Mouse (Mus musculus) neutrophil, adult 65 days (primary cell): Measurements from ENCODE around the gene Cgas. TPM values are rescaled to one million over a fixed set of nuclear protein-coding genes. Genes with fewer than 3 reads are reported as not detected.

Source experiments
- total RNA-seq: library from RNA; stranded (reverse); gene quantifications from 2 replicates; pipeline ENCODE4 v1.2.4, GENCODE M21; 2023

The Cgas gene
- 8.3 and 10.0 TPM in 2 replicates for total RNA-seq

DNA sequence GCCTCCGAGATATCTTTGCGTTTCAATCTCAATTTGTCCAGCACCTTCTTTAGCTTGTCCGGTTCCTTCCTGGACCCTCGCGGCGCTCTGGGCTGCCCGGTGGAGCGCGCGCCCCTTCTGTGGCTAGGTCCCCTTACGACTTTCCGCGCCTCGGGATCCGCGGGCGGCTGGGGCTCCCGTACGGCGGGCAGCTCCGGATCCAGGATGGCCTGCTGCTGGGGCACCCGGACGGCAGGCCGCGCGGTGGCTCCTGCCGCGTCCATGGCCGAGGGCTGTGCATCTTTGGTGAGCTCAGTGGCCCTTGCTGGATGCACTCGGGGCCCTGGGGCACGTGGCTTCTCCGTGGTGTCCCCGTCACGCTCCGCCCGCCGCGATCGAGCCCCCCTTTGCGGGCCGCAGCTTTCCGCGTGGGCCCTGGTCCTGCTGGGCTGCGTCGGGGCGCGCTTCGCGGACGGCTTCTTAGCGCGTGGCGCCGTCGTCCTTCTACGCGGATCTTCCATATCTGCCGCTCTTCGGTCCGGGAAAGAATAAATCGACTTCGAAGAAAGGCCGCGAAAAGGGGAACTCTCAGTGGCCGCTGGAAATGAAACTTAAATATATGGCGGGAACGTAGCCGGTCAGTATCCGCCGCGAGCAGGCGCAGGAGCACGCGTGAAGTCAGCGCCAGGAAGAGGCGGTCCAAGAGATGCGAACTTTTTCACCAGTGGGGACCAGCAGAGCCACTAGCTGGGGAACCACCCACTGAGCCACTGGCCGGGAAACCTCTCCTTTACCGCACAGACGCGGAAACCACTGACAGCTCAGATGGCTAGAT is at the start of gene Cgas:
Cgas (minus strand) TSS at position 659 of the 814 bp plus-strand sequence.

DNA sequence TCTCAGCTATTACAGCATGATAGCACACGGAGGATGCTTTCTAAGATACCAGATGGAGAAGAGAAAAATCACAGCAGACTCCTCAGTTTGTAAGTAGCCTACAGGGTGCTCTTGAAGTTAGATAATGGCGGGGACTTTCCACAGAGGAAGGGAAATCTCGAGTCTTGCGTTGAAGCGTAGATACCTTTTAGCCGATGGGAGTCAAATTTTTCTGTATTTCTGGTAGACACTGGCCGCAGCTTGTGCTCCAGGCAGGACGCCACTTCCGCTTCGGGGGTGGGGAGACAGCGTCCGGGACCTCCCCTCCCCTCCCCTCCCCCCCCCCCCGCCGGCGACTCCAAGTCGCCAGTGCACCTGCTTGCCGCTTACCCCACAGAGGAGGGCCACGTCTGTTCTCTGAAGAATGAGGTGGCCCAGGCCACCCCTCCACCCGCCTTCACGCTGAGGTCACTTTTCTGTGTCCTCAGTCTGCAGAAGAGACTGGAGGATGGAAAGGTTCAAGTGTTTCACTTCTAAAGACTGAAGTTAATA is 45.9 kb upstream of the Cgas start, which contains the start of gene Eef1a1:
Eef1a1 (minus strand) TSS at position 262 of the 531 bp plus-strand sequence.

DNA sequence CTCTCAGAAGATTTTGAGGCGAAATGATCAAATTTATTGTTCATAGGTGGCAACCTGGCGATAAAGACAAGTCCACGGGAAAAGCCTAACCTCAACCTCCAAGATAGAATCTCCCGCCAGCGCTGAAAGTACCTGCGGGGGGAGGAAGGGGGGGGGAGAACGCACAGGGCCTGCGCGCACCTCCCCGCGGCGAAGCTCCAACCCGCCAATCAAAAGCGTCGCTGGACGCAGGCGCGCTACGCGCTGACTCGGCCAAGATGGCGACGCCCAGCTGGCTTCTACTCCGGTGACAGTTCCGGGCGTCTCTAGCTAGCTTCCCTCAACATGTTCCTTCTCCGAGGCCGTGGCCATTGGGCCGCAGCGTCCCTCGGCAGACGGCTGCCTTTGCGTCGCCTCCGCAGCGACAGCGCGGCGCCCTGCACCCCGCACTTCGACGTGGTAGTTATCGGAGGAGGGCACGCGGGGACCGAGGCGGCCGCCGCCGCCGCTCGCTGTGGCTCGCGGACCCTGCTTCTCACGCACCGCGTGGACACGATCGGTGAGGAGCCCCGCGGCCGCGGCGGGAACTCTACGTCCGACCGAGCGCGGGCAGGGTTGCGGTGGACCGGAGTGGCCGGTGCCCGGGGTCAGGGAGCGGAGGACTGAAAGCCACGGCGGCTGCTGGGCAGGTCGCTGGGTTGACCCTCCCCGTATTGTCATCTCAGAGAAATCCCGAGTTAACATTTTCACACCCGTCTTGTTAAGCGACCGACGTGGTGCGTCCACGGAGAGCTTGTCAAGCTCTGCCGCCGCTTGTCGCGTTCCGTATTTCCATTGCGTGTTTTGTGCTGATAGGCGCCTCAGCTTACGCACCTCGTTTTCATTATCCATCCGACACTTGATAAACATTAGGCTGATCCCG is 5.2 kb upstream of the Cgas start, which contains the start of the genes Mto1 and Gm17324:
Mto1 (plus strand) TSS at position 236 of the 901 bp plus-strand sequence.
Gm17324 (minus strand) TSS at position 814 of the 901 bp plus-strand sequence.

DNA sequence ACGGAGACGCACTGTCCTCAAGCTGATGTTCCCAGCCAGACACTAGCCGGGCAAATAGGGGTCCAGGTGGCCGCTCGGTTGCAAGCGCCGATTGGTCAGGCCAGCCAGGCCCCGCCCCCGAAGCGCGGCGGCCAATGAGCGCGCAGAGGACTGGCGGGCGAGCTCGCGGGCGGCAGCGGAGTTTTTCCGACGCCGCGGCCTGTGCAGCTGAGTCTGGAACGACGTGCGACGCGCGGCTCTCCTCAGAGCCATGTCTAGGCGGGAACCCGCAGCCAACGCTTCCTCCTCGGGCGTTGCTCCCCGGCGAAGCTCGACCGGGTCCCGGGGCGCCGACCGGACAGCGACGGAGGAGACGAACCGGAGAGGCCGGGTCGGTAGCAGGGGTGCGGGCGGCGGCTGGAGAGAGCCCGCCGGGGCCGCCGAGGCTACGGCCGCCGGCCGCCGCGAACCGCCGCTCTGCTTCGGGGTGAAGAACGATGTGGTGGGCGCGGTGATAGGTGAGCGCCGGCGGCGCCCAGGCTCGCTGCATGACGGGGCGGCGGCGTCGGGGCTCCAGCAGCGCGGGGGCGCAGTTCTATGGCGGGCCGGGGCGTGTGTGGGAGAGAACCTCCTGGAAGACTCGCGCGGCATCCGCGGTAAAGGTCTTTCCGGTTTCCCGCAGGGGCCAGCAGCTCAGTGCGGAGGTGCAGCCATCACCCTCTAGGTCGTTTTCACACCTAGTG is 47.2 kb downstream of the Cgas start, which contains the start of gene Ddx43:
Ddx43 (plus strand) TSS at position 148 of the 722 bp plus-strand sequence.

Other genes with a start within 250 kb of the Cgas start
- gene Gsta1, start 212.6 kb downstream of the Cgas start, total RNA-seq: not detected in 2 replicates
- not detected in 2 replicates for gene Gm3776, start 186.1 kb downstream of the Cgas start, total RNA-seq
- not detected in 2 replicates for gene Gm10639, start 153.3 kb downstream of the Cgas start, total RNA-seq
- gene Omt2a, start 128.4 kb downstream of the Cgas start, total RNA-seq: not detected in 2 replicates
- not detected in 2 replicates for gene Omt2b, start 115.6 kb downstream of the Cgas start, total RNA-seq
- not detected in 2 replicates for gene Gsta2, start 87.4 kb downstream of the Cgas start, total RNA-seq
- not detected in 2 replicates for gene Dppa5a, start 75.1 kb downstream of the Cgas start, total RNA-seq
- not detected in 2 replicates for gene Ooep, start 64.5 kb downstream of the Cgas start, total RNA-seq
- not detected in 2 replicates for gene Ddx43, start 47.5 kb downstream of the Cgas start, total RNA-seq
- gene Mto1, start 5.0 kb upstream of the Cgas start, total RNA-seq: 10.1 and 11.8 TPM in 2 replicates
- gene Gm17324, start 5.5 kb upstream of the Cgas start, total RNA-seq: not detected in 2 replicates
- 2,596 and 2,621 TPM in 2 replicates for gene Eef1a1, start 45.9 kb upstream of the Cgas start, total RNA-seq
- 5.6 and 8.7 TPM in 2 replicates for gene Slc17a5, start 144.8 kb upstream of the Cgas start, total RNA-seq
- 0.29 and 0.57 TPM in 2 replicates for gene Cd109, start 172.3 kb upstream of the Cgas start, total RNA-seq